Mouse (Mus musculus): Measurements from ENCODE around the gene Phf5a.

Phf5a gene

GRCm38 (mm10) chr15:81882348-81882747 lies 10.6 kb upstream of the Phf5a start:
- DNase-seq: peak in 1 of 2 experiments; percentile 25

GRCm38 (mm10) chr15:81879531-81880401 lies 8.1 kb upstream of the Phf5a start:
- DNase-seq: no peak

GRCm38 (mm10) chr15:81872262-81873136 lies 788 bp upstream of the Phf5a start, which contains the start of gene Aco2:
Gene Aco2 (plus strand): TSS chr15:81872309.
- peak; percentile 100 for DNase-seq

- DNase-seq: no peak
These were observed 1.7 kb downstream of the Phf5a start for GRCm38 (mm10) chr15:81869985-81870384.

GRCm38 (mm10) chr15:81864238-81864637 lies 7.5 kb downstream of the Phf5a start:
- no peak for DNase-seq

GRCm38 (mm10) chr15:81860471-81861135 lies 11.1 kb downstream of the Phf5a start:
- peak in 1 of 2 experiments; percentile 57 for DNase-seq

- peak; percentile 87 to 91 for DNase-seq
These were observed 12.1 kb downstream of the Phf5a start for GRCm38 (mm10) chr15:81859330-81860255.

GRCm38 (mm10) chr15:81858517-81859329 lies 13.0 kb downstream of the Phf5a start, which contains the start of gene Tob2:
Gene Tob2 (minus strand): TSS chr15:81858796.
- peak; percentile 75 to 86 for DNase-seq

GRCm38 (mm10) chr15:81858138-81858516 lies 13.6 kb downstream of the Phf5a start:
- DNase-seq: peak; percentile 95 to 97

GRCm38 (mm10) chr15:81857724-81858116 lies 14.0 kb downstream of the Phf5a start:
- DNase-seq: no peak

- no peak for DNase-seq
These were observed 14.6 kb downstream of the Phf5a start for GRCm38 (mm10) chr15:81856938-81857723.

GRCm38 (mm10) chr15:81856030-81856790 lies 15.5 kb downstream of the Phf5a start:
- peak; percentile 92 to 96 for DNase-seq

GRCm38 (mm10) chr15:81853081-81853480 lies 18.6 kb downstream of the Phf5a start:
- DNase-seq: peak in 1 of 2 experiments; percentile 75

- DNase-seq: peak in 1 of 2 experiments; percentile 54
These were observed 19.2 kb downstream of the Phf5a start for GRCm38 (mm10) chr15:81852411-81853000.

- DNase-seq: peak in 1 of 2 experiments; percentile 38
These were observed 20.3 kb downstream of the Phf5a start for GRCm38 (mm10) chr15:81851375-81851774.

- DNase-seq: peak in 1 of 2 experiments; percentile 52
These were observed 21.0 kb downstream of the Phf5a start for GRCm38 (mm10) chr15:81850718-81851117.

- DNase-seq: peak in 1 of 2 experiments; percentile 69
These were observed 22.6 kb downstream of the Phf5a start for GRCm38 (mm10) chr15:81849104-81849503.

- DNase-seq: peak; percentile 78 to 82
These were observed 23.4 kb downstream of the Phf5a start for GRCm38 (mm10) chr15:81848301-81848700.

- no peak for DNase-seq
These were observed 23.9 kb downstream of the Phf5a start for GRCm38 (mm10) chr15:81847861-81848260.

All from kidney, postnatal 25 days (tissue).